Mouse (Mus musculus): ENCODE data around the gene Nt5dc3.

DNA sequence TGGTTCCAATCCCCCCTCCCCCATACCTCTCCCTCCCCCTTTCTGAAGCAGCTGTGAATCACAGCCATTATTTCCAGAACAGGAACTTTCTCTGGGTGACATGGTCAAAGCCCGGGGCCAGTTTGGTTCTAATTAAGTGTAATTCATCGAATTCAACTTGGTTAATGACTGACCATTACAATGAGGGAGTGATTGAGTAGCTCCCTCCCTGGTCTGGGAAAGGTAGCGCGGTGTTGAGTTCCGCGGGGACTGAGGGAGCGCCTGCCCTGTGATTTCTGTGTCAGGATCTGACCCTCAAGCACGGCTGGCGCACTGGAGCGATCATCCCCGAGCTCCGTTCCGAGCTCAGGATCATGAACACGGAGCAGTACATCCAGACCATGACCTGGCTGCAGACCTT lies 46.1 kb downstream of the Nt5dc3 start:
- TF ChIP-seq CTCF (IDR thresholded peaks at IDR 0.05; ENCODE audit: extremely low read depth, insufficient read depth, low read length), result no peak
- no peak for TF ChIP-seq POLR2A (IDR thresholded peaks at IDR 0.05; ENCODE audit: extremely low read depth, insufficient read depth, low read length)
